9 mouse cellular contexts compared by ENCODE assay signal in the genomic region with DNA sequence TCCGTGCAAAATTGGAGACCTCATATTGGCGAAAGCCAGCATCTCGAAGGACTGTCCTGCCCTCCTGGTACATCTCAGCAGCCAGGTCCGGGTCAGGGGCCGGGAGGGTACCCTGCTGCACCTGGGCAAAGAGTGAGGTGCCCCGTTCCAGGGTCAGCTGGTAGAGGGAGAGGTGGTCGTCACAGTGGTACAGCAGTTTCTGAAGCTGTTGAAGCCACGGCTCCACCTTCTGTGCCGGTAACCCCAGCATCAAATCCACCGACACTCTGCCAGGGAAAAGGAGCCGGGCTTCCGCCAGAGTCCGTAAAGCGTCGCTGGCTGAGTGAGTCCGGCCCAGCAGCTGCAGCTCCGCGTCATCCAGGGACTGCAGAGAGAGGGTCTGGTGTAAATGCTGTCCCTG. TPM values are rescaled to one million over a fixed set of nuclear protein-coding genes. Genes with fewer than 3 reads are reported as not detected.
A peak's percentile ranks its signal among the peaks of the same experiment; 100 is the strongest.
DNase-seq lines count a peak whose midpoint lies in the region; ATAC-seq lines count a peak whose summit lies in the region.
"Had no signal": no experiment of that assay in that cellular context is flagged by ENCODE, and none has a peak within 500 bp of the region (broad histone marks: within the 10 kb centered on the region; RNA-seq: fewer than 3 reads in every experiment).

No protein-coding gene starts in this region.

- H3K36me3 ChIP-seq in kidney, embryonic 16.5 days (ENCODE audit: insufficient read depth, low read length) = 0 out of 2 replicates have a peak, but pooled peaks cover 9% of the 10 kb centered on the region
- peaks cover 19% of the 10 kb centered on the region for H3K36me3 ChIP-seq in heart, embryonic 14.5 days (ENCODE audit: control insufficient read depth, insufficient read depth, low read length)
- H3K36me3 ChIP-seq in midbrain, embryonic 11.5 days (ENCODE audit: control insufficient read depth, insufficient read depth, low read length) = no peaks in the 10 kb centered on the region

- H3K27ac ChIP-seq in kidney, embryonic 16.5 days (ENCODE audit: low read length) = no peak overlapping the region
- no peak overlapping the region for H3K27ac ChIP-seq in heart, embryonic 14.5 days (replicated peaks in 1 of 2; ENCODE audit: control insufficient read depth in 1 of 2, insufficient read depth in 1 of 2, low read depth in 2 of 2, low read length in 2 of 2)
- no peak overlapping the region for H3K27ac ChIP-seq in midbrain, embryonic 11.5 days (ENCODE audit: low read depth, low read length)

- H3K9ac ChIP-seq in kidney, embryonic 16.5 days (replicated peaks; ENCODE audit: low read length) = no peak overlapping the region; the same call in 1 of the 2 replicates
- H3K9ac ChIP-seq in heart, embryonic 14.5 days (ENCODE audit: low read length) = peak overlapping the region; percentile 34
- no peak overlapping the region for H3K9ac ChIP-seq in midbrain, embryonic 11.5 days (ENCODE audit: low read length)

- DNase-seq in kidney, adult 18-20 months = no peak
- DNase-seq in cerebellum, postnatal 14 days = peak; percentile 48 to 50
- DNase-seq in midbrain, embryonic 11.5 days (ENCODE audit: low spot score, missing footprints) = peak; percentile 84
- DNase-seq in right cerebral cortex, postnatal 14 days = no peak
- no peak for DNase-seq in left cerebral cortex, adult 8-10 months (ENCODE audit: low spot score in 2 of 2)

- no peaks in the 10 kb centered on the region for H3K27me3 ChIP-seq in kidney, embryonic 16.5 days (ENCODE audit: insufficient read depth, low read length)
- H3K27me3 ChIP-seq in heart, embryonic 14.5 days (ENCODE audit: control insufficient read depth, insufficient read depth, low read length) = no peaks in the 10 kb centered on the region
- H3K27me3 ChIP-seq in midbrain, embryonic 11.5 days (ENCODE audit: control insufficient read depth, insufficient read depth, low read length) = no peaks in the 10 kb centered on the region
- H3K27me3 ChIP-seq: megakaryocyte, embryonic 14.5 days had no signal

- H3K4me3 ChIP-seq in kidney, embryonic 16.5 days (ENCODE audit: low read length) = 0 out of 2 replicates have a peak overlapping the region, but pooled peaks have one; percentile 7
- H3K4me3 ChIP-seq in heart, embryonic 14.5 days (ENCODE audit: control insufficient read depth in 1 of 2, insufficient read depth in 1 of 2, low read depth in 1 of 2, low read length in 2 of 2) = peak overlapping the region; percentile 9; a peak in 2 of 4 replicates
- no peak overlapping the region for H3K4me3 ChIP-seq in midbrain, embryonic 11.5 days (ENCODE audit: low read depth, low read length)
- H3K4me3 ChIP-seq: megakaryocyte, embryonic 14.5 days had no signal

- ATAC-seq in kidney, embryonic 16.5 days (ENCODE audit: low FRiP score, low TSS enrichment) = no peak
- ATAC-seq in heart, embryonic 14.5 days (ENCODE audit: insufficient number of reproducible peaks, insufficient read depth, low FRiP score, low read depth) = no peak
- ATAC-seq in midbrain, embryonic 11.5 days (ENCODE audit: low FRiP score) = no peak
- ATAC-seq in monocyte, adult 5-6 weeks (replicated peaks; ENCODE audit: insufficient number of reproducible peaks, low FRiP score, low TSS enrichment, poor library complexity, severe bottlenecking) = no peak

- peaks cover 14% of the 10 kb centered on the region for H3K4me1 ChIP-seq in kidney, embryonic 16.5 days (ENCODE audit: insufficient read depth, low read length)
- peaks cover 7 to 12% of the 10 kb centered on the region in 2 experiments; a peak in 3 of 4 replicates for H3K4me1 ChIP-seq in heart, embryonic 14.5 days (ENCODE audit: control insufficient read depth in 2 of 2, insufficient read depth in 2 of 2, low read length in 2 of 2)
- H3K4me1 ChIP-seq in midbrain, embryonic 11.5 days (ENCODE audit: control insufficient read depth, insufficient read depth, low read length) = peaks cover 7% of the 10 kb centered on the region

- peak overlapping the region; percentile 22 for H3K4me2 ChIP-seq in kidney, embryonic 16.5 days (replicated peaks; ENCODE audit: low read depth, low read length)
- H3K4me2 ChIP-seq in heart, embryonic 14.5 days (ENCODE audit: low read length) = peak overlapping the region; percentile 57
- peak overlapping the region; percentile 10; the same call in 1 of the 2 replicates for H3K4me2 ChIP-seq in midbrain, embryonic 11.5 days

- WGBS in kidney, embryonic 16.5 days = 46% methylated on average over 18 of the region's 18 CpGs
- 43% methylated on average over 18 of the region's 18 CpGs for WGBS in heart, embryonic 14.5 days
- 53% methylated on average over 18 of the region's 18 CpGs for WGBS in midbrain, embryonic 11.5 days

- no peaks in the 10 kb centered on the region for H3K9me3 ChIP-seq in kidney, embryonic 16.5 days (ENCODE audit: low read length)
- H3K9me3 ChIP-seq in heart, embryonic 14.5 days (ENCODE audit: control insufficient read depth, low read length) = no peaks in the 10 kb centered on the region
- no peaks in the 10 kb centered on the region for H3K9me3 ChIP-seq in midbrain, embryonic 11.5 days (ENCODE audit: control insufficient read depth, low read length)
- H3K9me3 ChIP-seq: megakaryocyte, embryonic 14.5 days had no signal

RNA-seq across cellular contexts. Expression of gene Rsad1, which starts 4.6 kb away (rescaled TPM):
- 4.3 and 6.1 TPM in 2 replicates for polyA plus RNA-seq in kidney, embryonic 16.5 days (2015; fragmentation: Nextera tagmentation; extraction: Ambion mirVana)
- 5.4 and 6.9 TPM in 2 replicates for polyA plus RNA-seq in heart, embryonic 14.5 days (2014; fragmentation: Nextera tagmentation; extraction: Ambion mirVana)
- polyA plus RNA-seq in midbrain, embryonic 11.5 days (2014; fragmentation: Nextera tagmentation; extraction: Ambion mirVana) = 3.7 and 3.9 TPM in 2 replicates
- 10 to 100 TPM; 13.8 to 19.5 (median 16.1) TPM for total RNA-seq in left cerebral cortex, adult 8-10 months (2022)
- total RNA-seq in monocyte, adult 5-6 weeks (2017) = 1.6 to 4.8 TPM (median 3.1 TPM) in 3 replicates

RNA-seq across cellular contexts. Expression of gene Chad, which starts 20.4 kb away (rescaled TPM):
- 0.58 and 0.64 TPM in 2 replicates for polyA plus RNA-seq in kidney, embryonic 16.5 days (2015; fragmentation: Nextera tagmentation; extraction: Ambion mirVana)
- polyA plus RNA-seq in heart, embryonic 14.5 days (2014; fragmentation: Nextera tagmentation; extraction: Ambion mirVana) = 0.15 and 0.42 TPM in 2 replicates
- 0.20 and 0.30 TPM in 2 replicates for polyA plus RNA-seq in midbrain, embryonic 11.5 days (2014; fragmentation: Nextera tagmentation; extraction: Ambion mirVana)
- total RNA-seq in left cerebral cortex, adult 8-10 months (2022) = under 1 TPM in 1 of 4 experiments, not detected in 3; 0.44 TPM
- total RNA-seq in monocyte, adult 5-6 weeks (2017) = not detected in 3 replicates

RNA-seq across cellular contexts. Expression of gene Mycbpap, which starts 22.9 kb away (rescaled TPM):
- polyA plus RNA-seq in kidney, embryonic 16.5 days (2015; fragmentation: Nextera tagmentation; extraction: Ambion mirVana) = 4.3 and 5.1 TPM in 2 replicates
- polyA plus RNA-seq in heart, embryonic 14.5 days (2014; fragmentation: Nextera tagmentation; extraction: Ambion mirVana) = 4.7 and 6.6 TPM in 2 replicates
- polyA plus RNA-seq in midbrain, embryonic 11.5 days (2014; fragmentation: Nextera tagmentation; extraction: Ambion mirVana) = 3.7 and 4.1 TPM in 2 replicates
- 1 to 10 TPM; 3.6 to 7.2 (median 5.6) TPM for total RNA-seq in left cerebral cortex, adult 8-10 months (2022)
- 0.19 TPM in 1 of 3 replicates, not detected in the others for total RNA-seq in monocyte, adult 5-6 weeks (2017)

RNA-seq across cellular contexts. Expression of gene Epn3, which starts 44.6 kb away (rescaled TPM):
- polyA plus RNA-seq in kidney, embryonic 16.5 days (2015; fragmentation: Nextera tagmentation; extraction: Ambion mirVana) = 23.4 and 28.2 TPM in 2 replicates
- 11.4 TPM in 2 replicates for polyA plus RNA-seq in heart, embryonic 14.5 days (2014; fragmentation: Nextera tagmentation; extraction: Ambion mirVana)
- 0.27 and 0.50 TPM in 2 replicates for polyA plus RNA-seq in midbrain, embryonic 11.5 days (2014; fragmentation: Nextera tagmentation; extraction: Ambion mirVana)
- total RNA-seq in left cerebral cortex, adult 8-10 months (2022) = 1 to 10 TPM; 1.1 to 3.7 (median 2.6) TPM
- total RNA-seq in monocyte, adult 5-6 weeks (2017) = not detected in 3 replicates

RNA-seq across cellular contexts. Expression of gene Acsf2, which starts 57.2 kb away (rescaled TPM):
- polyA plus RNA-seq in kidney, embryonic 16.5 days (2015; fragmentation: Nextera tagmentation; extraction: Ambion mirVana) = 7.9 and 9.1 TPM in 2 replicates
- polyA plus RNA-seq in heart, embryonic 14.5 days (2014; fragmentation: Nextera tagmentation; extraction: Ambion mirVana) = 3.9 and 4.0 TPM in 2 replicates
- 4.9 TPM in 2 replicates for polyA plus RNA-seq in midbrain, embryonic 11.5 days (2014; fragmentation: Nextera tagmentation; extraction: Ambion mirVana)
- 10 to 100 TPM; 16.8 to 19.7 (median 18.8) TPM for total RNA-seq in left cerebral cortex, adult 8-10 months (2022)
- 1.8 to 10.8 TPM (median 2.8 TPM) in 3 replicates for total RNA-seq in monocyte, adult 5-6 weeks (2017)

Comparison
In these comparisons a context has a peak if more than half of its experiments do, and no peak if none do; other contexts are left out.
1. DNase-seq: peak in cerebellum, postnatal 14 days (2 of 2) and midbrain, embryonic 11.5 days (single experiment); none in kidney, adult 18-20 months (single experiment), right cerebral cortex, postnatal 14 days (single experiment) and left cerebral cortex, adult 8-10 months (0 of 2).
2. Peak in every context shown above with its lines, with median percentiles within 50 percentile points of each other: H3K4me2 ChIP-seq.